Mouse (Mus musculus) embryonic facial prominence, embryonic 12.5 days (tissue): ENCODE results near the gene Ski. TPM values are rescaled to one million over a fixed set of nuclear protein-coding genes. Genes with fewer than 3 reads are reported as not detected.
A peak's percentile ranks its signal among the peaks of the same experiment; 100 is the strongest.

Experiments used
- ATAC-seq: fragments of 200-750 bp; cut with Nextera tagmentation; 2 replicates; pipeline ENCODE4 v1.8.0; 2017; ENCODE audit not compliant: insufficient number of reproducible peaks, insufficient read depth, low FRiP score, low TSS enrichment
- H3K27ac ChIP-seq: fragments of 300-500 bp; sonication (generic); 2 replicates; pipeline ENCODE4 v1.5.1; 2016; ENCODE audit warnings: mild to moderate bottlenecking
- H3K27me3 ChIP-seq: fragments of 300-500 bp; sonication (generic); 2 replicates; pipeline ENCODE4 v1.6.1; 2016; ENCODE audit warnings: mild to moderate bottlenecking, moderate library complexity
- H3K36me3 ChIP-seq: fragments of 300-500 bp; sonication (generic); 2 replicates; pipeline ENCODE4 v1.6.1; 2016; ENCODE audit warnings: mild to moderate bottlenecking
- H3K4me1 ChIP-seq: fragments of 300-500 bp; sonication (generic); 2 replicates; pipeline ENCODE4 v1.6.1; 2016
- H3K4me2 ChIP-seq: fragments of 300-500 bp; sonication (generic); replicated peaks from 2 replicates; pipeline ENCODE4 v1.6.1; 2016; ENCODE audit warnings: mild to moderate bottlenecking, moderate library complexity
- H3K4me3 ChIP-seq: fragments of 300-500 bp; sonication (generic); 2 replicates; pipeline ENCODE4 v1.5.1; 2016; ENCODE audit warnings: mild to moderate bottlenecking
- H3K9ac ChIP-seq: fragments of 300-500 bp; sonication (generic); 2 replicates; pipeline ENCODE4 v1.6.1; 2016; ENCODE audit warnings: mild to moderate bottlenecking, moderate library complexity
- H3K9me3 ChIP-seq: fragments of 300-500 bp; sonication (generic); 2 replicates; pipeline ENCODE4 v1.6.1; 2016; ENCODE audit warnings: mild to moderate bottlenecking, moderate library complexity
- WGBS: fragments of 180-500 bp; shearing (Covaris S2); methylation state at CpG from one replicate; pipeline ENCODE4 v1.1.7; 2016; 5-methylcytosine and 5-hydroxymethylcytosine counted together
- polyA plus RNA-seq: library from polyadenylated mRNA; unstranded; fragments of >200 nt; fragmentation: Nextera tagmentation; extraction: Ambion mirVana; gene quantifications from 2 replicates; pipeline ENCODE4 v1.2.1, GENCODE M21; 2016

The Ski gene
- polyA plus RNA-seq, 1 experiment from 2014 or later = 17.7 TPM

DNA sequence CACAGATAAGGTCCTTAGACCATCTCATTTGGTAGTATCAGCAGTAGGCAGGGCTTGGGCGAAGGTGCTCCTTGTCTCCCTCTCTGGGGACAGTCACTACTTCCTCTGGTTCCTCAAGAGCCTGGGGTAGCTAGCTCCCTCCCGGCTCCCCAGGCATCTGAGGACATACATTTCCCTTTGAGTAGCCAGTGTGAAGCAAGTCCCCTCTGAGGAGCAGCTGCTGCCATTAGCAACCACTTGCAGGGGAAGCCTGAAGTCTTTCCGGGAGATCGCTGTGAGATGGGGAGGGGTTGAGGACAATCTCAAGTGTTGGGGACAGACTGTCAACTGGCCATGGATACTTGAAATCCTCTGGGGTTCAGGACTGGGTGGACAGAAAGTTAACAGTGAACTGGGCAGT is 70.5 kb downstream of the Ski start:
- Histone ChIP-seq H3K9ac (no peak overlapping the region), H3K4me1 (peaks cover 33% of the 10 kb centered on the region), H3K4me3 (no peak overlapping the region), H3K36me3 (peaks cover 29% of the 10 kb centered on the region), H3K4me2 (0 out of 2 replicates have a peak overlapping the region, but pooled peaks have one; percentile 80), H3K27me3 (no peaks in the 10 kb centered on the region), H3K27ac (0 out of 2 replicates have a peak overlapping the region, but pooled peaks have one; percentile 9), H3K9me3 (no peaks in the 10 kb centered on the region)
- ATAC-seq = no peak
- 78% methylated on average over 4 of the region's 4 CpGs for WGBS

DNA sequence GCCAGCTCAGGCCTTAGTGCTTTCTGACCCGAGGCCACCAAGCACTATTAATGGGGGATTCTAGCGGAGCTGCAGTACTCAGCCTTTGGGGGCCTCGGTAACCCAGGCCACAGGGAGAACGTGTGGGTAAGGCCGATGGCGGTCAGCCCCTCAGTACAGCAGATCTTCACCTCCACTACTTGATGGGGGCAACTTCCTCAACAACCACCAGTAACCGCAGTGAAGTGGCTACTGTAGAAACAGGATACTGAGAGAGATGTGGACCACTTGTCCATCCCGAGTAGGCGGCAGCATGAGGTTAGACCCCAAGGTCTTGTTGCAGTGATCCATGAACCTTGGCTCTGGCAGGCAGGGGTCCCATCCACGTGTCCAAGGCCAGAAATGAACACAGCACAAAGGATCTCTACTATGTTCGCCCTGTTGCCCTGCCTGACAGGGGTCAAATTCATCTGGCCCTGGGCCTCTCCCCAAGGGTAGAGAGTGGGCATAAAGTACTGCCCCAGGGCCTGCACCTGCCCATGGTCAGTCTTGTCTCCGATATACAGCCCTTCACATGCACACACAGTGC is 71.1 kb downstream of the Ski start:
- Histone ChIP-seq H3K9me3 (no peaks in the 10 kb centered on the region), H3K4me3 (peak overlapping the region; percentile 44), H3K36me3 (peaks cover 24% of the 10 kb centered on the region), H3K9ac (peak overlapping the region; percentile 66), H3K4me1 (peaks cover 35% of the 10 kb centered on the region), H3K4me2 (peak overlapping the region; percentile 80), H3K27ac (peak overlapping the region; percentile 86), H3K27me3 (no peaks in the 10 kb centered on the region)
- 47% methylated on average over 12 of the region's 12 CpGs for WGBS
- no peak for ATAC-seq

DNA sequence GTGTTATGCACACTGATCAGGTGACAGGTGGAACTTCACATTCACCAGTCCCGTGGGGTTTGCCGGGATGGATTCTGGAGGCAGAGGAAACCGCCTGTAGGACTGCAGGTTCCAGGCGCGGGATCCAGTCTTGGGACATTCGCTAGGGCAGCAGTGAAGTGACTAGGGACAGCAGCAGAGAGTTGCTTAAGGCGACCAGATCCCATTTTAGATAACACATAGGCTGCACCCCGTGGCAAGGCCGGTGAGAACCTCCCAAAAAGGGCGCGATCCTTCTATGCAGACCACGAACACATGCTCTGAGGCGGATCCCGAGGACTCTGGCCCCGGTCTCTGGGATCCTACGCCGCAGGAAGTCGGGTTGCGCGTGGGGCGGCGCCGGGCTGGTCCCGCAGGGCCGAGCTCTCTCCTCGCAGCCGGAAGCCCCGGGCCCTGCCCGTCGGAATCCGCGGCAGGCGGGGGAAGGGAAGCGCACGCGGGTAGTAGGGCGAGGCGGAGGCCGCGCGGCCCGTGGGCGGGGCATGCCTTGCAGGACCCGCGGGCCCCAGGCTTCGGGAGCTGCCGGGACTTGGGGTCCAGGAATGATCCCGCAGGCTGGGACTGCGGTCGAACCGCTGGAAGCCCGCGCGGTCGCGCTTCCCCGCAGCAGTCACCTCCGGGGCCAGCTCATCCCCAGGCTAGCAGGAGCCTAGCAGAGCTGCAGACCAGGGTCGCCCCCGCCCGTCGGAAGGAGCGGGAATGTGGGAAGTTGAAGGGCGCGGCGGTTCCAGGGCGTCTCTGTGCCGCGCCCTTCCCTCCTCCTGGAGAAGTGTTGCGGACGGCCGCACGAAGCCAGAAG is 71.9 kb downstream of the Ski start:
- peak overlapping the region; percentile 80 for H3K4me2 ChIP-seq
- H3K27ac ChIP-seq = peak overlapping the region; percentile 86
- H3K4me3 ChIP-seq = peak overlapping the region; percentile 44
- WGBS = 5% methylated on average over 73 of the region's 73 CpGs
- H3K36me3 ChIP-seq = peaks cover 17% of the 10 kb centered on the region
- H3K9ac ChIP-seq = peak overlapping the region; percentile 66
- no peaks in the 10 kb centered on the region for H3K9me3 ChIP-seq
- ATAC-seq = peak; percentile 70
- H3K4me1 ChIP-seq = peaks cover 42% of the 10 kb centered on the region
- H3K27me3 ChIP-seq = no peaks in the 10 kb centered on the region

DNA sequence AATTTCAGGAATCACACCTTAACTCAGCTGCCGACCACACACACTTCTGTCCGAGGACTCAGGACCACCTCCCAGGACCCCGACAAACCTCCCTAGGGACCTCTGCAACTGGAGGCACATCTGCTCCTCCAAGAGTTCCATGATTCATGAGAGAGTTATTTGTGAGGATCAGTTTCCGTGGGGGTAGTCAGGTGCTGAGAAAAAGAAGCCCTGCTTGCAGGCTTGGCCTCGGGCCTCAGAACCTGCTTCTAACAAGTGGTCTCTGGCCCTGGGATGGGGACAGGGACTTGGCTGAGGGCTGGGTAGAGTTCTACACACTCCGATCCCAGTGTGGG is 72.5 kb downstream of the Ski start:
- peaks cover 44% of the 10 kb centered on the region for H3K4me1 ChIP-seq
- no peak overlapping the region; the same call in 1 of the 2 replicates for H3K4me3 ChIP-seq
- WGBS = 65% methylated on average over 6 of the region's 6 CpGs
- H3K27me3 ChIP-seq = no peaks in the 10 kb centered on the region
- H3K9ac ChIP-seq = peak overlapping the region; percentile 66; the same call in 1 of the 2 replicates
- peak overlapping the region; percentile 86 for H3K27ac ChIP-seq
- H3K36me3 ChIP-seq = peaks cover 15% of the 10 kb centered on the region
- H3K9me3 ChIP-seq = no peaks in the 10 kb centered on the region
- peak overlapping the region; percentile 80 for H3K4me2 ChIP-seq
- no peak for ATAC-seq

DNA sequence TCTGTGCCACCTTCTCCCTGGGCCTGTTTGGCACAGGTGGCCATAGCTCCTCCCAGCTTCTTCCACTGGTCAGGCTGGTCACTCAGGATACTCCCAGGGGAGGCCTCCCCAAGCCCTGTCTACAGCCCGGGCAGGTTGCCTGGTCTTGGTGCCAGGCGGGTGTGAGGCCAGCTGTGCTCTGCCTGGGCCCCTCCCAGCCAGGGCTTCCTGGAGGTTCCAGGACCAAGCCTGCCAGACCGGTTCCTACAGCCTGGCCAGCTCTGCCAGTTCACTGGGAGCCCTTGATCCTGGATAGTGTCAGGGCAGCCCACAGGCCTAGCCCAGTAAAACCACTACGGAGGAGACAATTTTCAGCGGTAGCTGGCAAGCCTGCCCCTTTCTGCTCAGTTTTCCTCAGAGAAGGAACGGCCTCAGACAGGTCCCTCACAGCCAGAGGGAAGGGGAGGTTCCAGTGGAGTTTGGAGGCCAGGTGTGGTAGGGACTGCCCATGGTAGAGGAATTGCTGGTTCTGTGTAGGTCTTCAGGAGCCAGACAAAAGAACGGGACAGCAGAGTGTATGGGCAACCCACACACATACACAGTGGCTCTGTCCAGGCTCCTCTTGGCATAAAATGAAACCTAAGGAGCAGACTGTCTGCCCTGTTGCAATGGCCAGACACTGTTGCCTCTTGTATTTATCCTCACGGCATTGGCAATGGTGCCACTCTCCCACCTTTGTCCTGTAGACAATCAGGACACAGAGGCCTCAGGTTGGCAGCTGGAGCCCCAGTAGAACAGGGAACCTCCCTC is 73.3 kb downstream of the Ski start:
- ATAC-seq = no peak
- WGBS = 64% methylated on average over 8 of the region's 8 CpGs
- Histone ChIP-seq H3K27me3 (no peaks in the 10 kb centered on the region), H3K27ac (peak overlapping the region; percentile 86; the same call in 1 of the 2 replicates), H3K4me1 (peaks cover 51% of the 10 kb centered on the region), H3K36me3 (peaks cover 15% of the 10 kb centered on the region), H3K4me2 (no peak overlapping the region), H3K9me3 (no peaks in the 10 kb centered on the region), H3K9ac (no peak overlapping the region), H3K4me3 (no peak overlapping the region)

DNA sequence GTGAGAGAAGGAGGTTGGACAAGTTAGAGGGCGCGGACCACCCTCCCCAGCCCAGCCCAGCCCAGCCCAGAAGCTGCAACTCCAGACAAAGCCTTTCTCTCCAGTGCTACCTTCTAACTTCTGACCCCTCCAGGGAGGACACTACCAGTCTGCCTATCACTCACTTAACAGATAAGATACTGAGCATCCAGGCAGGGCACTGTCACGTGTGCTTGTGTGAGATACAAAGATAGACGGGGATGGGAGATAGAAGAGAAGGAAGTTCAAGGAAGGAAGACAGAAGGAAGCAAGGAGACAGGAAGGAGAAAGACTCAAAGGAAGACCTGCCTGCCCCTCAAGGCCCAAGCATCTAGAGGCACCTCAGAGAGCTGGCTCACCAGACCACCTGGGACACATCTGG is 73.9 kb downstream of the Ski start:
- Histone ChIP-seq H3K27me3 (no peaks in the 10 kb centered on the region), H3K4me3 (no peak overlapping the region), H3K4me1 (peaks cover 57% of the 10 kb centered on the region), H3K9ac (no peak overlapping the region), H3K4me2 (no peak overlapping the region), H3K36me3 (peaks cover 11% of the 10 kb centered on the region), H3K9me3 (no peaks in the 10 kb centered on the region), H3K27ac (peak overlapping the region; percentile 86; the same call in 1 of the 2 replicates)
- no peak for ATAC-seq
- WGBS = 86% methylated on average over 4 of the region's 4 CpGs

DNA sequence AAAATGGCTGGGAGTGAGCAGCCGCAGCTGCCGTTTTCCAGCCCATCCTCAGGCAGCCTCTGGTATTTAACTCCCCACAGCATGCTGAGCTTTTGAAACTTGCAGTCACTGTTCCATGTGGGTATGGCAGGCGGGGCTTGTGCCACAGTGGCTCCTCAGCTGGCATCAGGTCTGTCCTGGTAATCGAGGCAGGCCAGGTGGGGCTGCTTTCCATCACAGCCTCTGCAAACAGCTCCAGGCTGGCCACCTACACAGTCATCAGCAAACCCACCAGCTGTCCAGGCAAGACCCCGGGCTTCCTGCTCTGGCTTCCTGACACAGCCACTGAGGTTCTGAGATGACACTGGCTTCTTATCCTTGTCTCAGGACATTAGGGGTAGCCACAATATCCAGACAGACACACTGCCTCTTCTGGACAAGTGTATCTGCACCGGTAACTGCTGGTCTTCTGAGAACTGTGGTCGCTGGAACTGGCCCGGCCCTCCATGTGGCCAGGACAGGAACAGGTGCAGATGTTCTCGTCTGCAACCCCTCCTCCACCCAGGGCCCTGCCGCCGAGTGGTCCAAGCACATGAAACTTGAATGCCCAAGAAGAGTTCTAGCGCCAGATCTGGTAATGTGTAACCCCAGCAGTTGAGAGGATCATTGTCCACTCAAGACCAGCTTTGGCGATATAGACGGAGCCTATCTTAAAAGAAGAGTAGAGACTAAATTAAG is 76.1 kb downstream of the Ski start:
- Histone ChIP-seq H3K4me2 (no peak overlapping the region), H3K9me3 (no peaks in the 10 kb centered on the region), H3K36me3 (no peaks in the 10 kb centered on the region), H3K27ac (peak overlapping the region; percentile 96), H3K27me3 (no peaks in the 10 kb centered on the region), H3K9ac (no peak overlapping the region), H3K4me1 (peaks cover 52% of the 10 kb centered on the region), H3K4me3 (no peak overlapping the region)
- ATAC-seq = no peak
- 62% methylated on average over 14 of the region's 14 CpGs for WGBS

DNA sequence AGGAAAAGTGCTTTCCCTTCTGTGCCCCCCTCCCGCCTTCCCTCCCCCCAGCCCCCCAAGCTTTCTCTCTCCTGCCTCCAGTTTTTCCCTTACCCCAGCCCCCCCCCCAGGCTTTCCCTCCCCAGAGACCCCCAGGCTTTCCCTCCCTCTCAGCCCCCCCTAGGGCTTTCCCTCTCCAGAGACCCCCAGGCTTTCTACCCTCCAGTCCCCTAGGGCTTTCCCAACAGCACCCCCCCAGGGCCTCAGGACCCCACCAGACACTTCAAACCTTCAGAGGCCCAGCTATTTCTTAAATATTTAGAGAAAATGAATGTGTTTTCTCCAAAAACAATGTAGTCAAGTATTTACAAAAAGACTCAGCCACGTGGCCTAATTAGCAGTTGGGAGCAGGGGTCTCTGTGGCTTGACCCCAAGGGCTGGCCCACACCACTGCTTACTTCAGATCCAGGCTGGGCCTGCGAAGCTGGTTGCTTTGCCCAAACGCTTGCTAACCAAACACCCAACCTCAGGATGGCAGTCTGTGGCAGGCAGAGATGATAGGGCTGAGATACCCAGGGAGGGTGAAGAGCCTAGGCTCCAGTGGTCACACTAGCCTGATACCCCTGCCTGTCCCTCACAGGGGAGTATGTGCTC is 77.7 kb downstream of the Ski start:
- Histone ChIP-seq H3K27me3 (no peaks in the 10 kb centered on the region), H3K4me2 (no peak overlapping the region), H3K4me1 (peaks cover 51% of the 10 kb centered on the region), H3K36me3 (no peaks in the 10 kb centered on the region), H3K9ac (peak overlapping the region; percentile 37; the same call in 1 of the 2 replicates), H3K27ac (peak overlapping the region; percentile 96), H3K4me3 (no peak overlapping the region), H3K9me3 (no peaks in the 10 kb centered on the region)
- 50% methylated on average over 4 of the region's 4 CpGs for WGBS
- ATAC-seq = no peak

DNA sequence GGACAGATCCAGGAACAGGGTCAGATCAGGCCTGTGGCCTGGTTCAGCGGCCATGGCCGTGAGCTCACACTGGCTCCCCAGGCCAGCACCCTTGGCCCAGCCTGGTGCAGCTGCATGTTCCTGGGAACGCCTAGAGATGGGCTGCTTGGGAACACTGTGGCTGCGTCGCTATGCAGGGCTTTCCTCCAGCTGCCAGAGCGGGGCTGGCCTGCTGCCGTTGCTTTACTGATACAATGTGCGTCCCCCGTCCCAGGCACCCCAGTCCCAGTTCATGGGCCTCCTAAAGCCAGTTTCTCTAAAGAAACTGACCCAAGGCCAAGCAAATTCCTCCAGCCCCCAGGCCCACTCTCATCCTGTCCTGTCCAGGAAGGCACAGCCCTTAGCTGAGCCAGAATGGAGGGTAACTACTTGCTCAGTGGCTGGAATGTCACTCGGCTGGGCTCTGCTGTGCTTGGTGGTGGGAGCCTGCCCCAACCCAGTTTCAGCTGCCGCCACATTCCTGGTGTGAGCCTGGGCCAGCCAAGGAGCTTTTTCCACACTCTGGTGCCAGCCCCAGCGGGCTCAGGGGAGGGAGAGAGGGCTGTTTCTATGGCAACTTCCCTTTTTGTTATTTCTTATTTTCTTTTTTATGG is 78.4 kb downstream of the Ski start:
- H3K27me3 ChIP-seq = no peaks in the 10 kb centered on the region
- peak overlapping the region; percentile 37 for H3K9ac ChIP-seq
- peak; percentile 74 for ATAC-seq
- peaks cover 48% of the 10 kb centered on the region for H3K4me1 ChIP-seq
- WGBS = 38% methylated on average over 12 of the region's 12 CpGs
- no peaks in the 10 kb centered on the region for H3K9me3 ChIP-seq
- H3K4me3 ChIP-seq = no peak overlapping the region
- peak overlapping the region; percentile 28 for H3K4me2 ChIP-seq
- no peaks in the 10 kb centered on the region for H3K36me3 ChIP-seq
- H3K27ac ChIP-seq = peak overlapping the region; percentile 96

DNA sequence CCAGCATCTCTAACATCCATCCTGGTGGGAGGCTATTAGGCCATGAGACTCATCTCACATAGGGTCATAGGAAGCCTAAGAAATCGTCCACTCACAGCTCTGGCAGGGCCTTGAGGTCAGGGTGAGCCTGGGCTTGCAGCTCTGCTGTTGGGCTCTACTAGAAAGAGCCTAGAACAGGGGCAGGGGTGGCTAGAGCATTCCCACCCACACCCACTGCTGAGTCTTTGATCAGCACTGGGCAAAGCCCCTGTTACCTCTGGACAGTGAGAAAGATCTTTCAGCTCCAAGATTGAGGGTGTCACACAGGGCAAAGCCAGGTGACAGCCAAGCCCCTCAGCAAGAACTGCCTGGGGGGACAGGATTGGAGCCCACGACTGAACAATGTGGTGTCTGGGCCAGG is 79.0 kb downstream of the Ski start:
- no peak overlapping the region for H3K4me2 ChIP-seq

More for the DNA sequence above, 79.0 kb downstream of the Ski start:
- peak; percentile 0; the same call in 1 of the 2 replicates for ATAC-seq
- no peaks in the 10 kb centered on the region for H3K36me3 ChIP-seq
- WGBS = 53% methylated on average over 2 of the region's 2 CpGs
- H3K4me1 ChIP-seq = peaks cover 45% of the 10 kb centered on the region
- no peak overlapping the region for H3K4me3 ChIP-seq
- H3K27ac ChIP-seq = peak overlapping the region; percentile 96
- peak overlapping the region; percentile 37; the same call in 1 of the 2 replicates for H3K9ac ChIP-seq
- H3K27me3 ChIP-seq = no peaks in the 10 kb centered on the region
- H3K9me3 ChIP-seq = no peaks in the 10 kb centered on the region
